Mouse (Mus musculus) midbrain, embryonic 11.5 days (tissue): ENCODE measurements at regions not wholly inside any gene's neighbourhood (a gene's known extent, or its start where the extent isn't known, plus 50 kb on each side); places are given as distances from the start of the nearest gene placed in this dataset.
A peak's percentile ranks its signal among the peaks of the same experiment; 100 is the strongest.

Experiments
- ATAC-seq: fragments of 200-750 bp; cut with Nextera tagmentation; 2 replicates; pipeline ENCODE4 v1.8.0; 2017; ENCODE audit warnings: moderate TSS enrichment, moderate library complexity; ENCODE audit not compliant: low FRiP score
- DNase-seq: peaks from one replicate; pipeline ENCODE4 v3.0.0; 2015; ENCODE audit warnings: low spot score; ENCODE audit errors: missing footprints
- H3K27ac ChIP-seq: fragments of 300-500 bp; sonication (generic); 2 replicates; pipeline ENCODE4 v1.5.1; 2014; ENCODE audit warnings: low read depth, low read length
- H3K27me3 ChIP-seq: fragments of 300-500 bp; sonication (generic); 2 replicates; pipeline ENCODE4 v1.6.1; 2014; ENCODE audit warnings: mild to moderate bottlenecking, low read length, moderate library complexity, mixed read lengths; ENCODE audit not compliant: control insufficient read depth, insufficient read depth
- H3K36me3 ChIP-seq: fragments of 300-500 bp; sonication (generic); 2 replicates; pipeline ENCODE4 v1.6.1; 2014; ENCODE audit warnings: mild to moderate bottlenecking, low read length, moderate library complexity, mixed read lengths; ENCODE audit not compliant: control insufficient read depth, insufficient read depth
- H3K4me1 ChIP-seq: fragments of 300-500 bp; sonication (generic); 2 replicates; pipeline ENCODE4 v1.6.1; 2014; ENCODE audit warnings: low read length; ENCODE audit not compliant: control insufficient read depth, insufficient read depth
- H3K4me2 ChIP-seq: fragments of 300-500 bp; sonication (generic); 2 replicates; pipeline ENCODE4 v1.6.1; 2014; ENCODE audit warnings: mild to moderate bottlenecking, moderate library complexity
- H3K4me3 ChIP-seq: fragments of 300-500 bp; sonication (generic); 2 replicates; pipeline ENCODE4 v1.5.1; 2014; ENCODE audit warnings: low read depth, low read length
- H3K9ac ChIP-seq: fragments of 300-500 bp; sonication (generic); 2 replicates; pipeline ENCODE4 v1.6.1; 2014; ENCODE audit warnings: low read length
- H3K9me3 ChIP-seq: fragments of 300-500 bp; sonication (generic); 2 replicates; pipeline ENCODE4 v1.6.1; 2016; ENCODE audit warnings: low read length; ENCODE audit not compliant: control insufficient read depth
- WGBS: fragments of 180-500 bp; shearing (Covaris S2); extraction: QIAGEN DNeasy Blood & Tissue Kit; methylation state at CpG from one replicate; pipeline ENCODE4 v1.1.7; 2014; 5-methylcytosine and 5-hydroxymethylcytosine counted together

GRCm38 (mm10) chr13:72978966-72979365 is 281.3 kb upstream of the Irx4 start:
- ATAC-seq (no peak), DNase-seq (no peak)
- Histone ChIP-seq H3K4me1 (no peaks in the 10 kb centered on the region), H3K36me3 (no peaks in the 10 kb centered on the region), H3K9ac (no peak overlapping the region), H3K4me3 (no peak overlapping the region), H3K27ac (no peak overlapping the region), H3K4me2 (no peak overlapping the region), H3K27me3 (no peaks in the 10 kb centered on the region), H3K9me3 (no peaks in the 10 kb centered on the region)

DNA sequence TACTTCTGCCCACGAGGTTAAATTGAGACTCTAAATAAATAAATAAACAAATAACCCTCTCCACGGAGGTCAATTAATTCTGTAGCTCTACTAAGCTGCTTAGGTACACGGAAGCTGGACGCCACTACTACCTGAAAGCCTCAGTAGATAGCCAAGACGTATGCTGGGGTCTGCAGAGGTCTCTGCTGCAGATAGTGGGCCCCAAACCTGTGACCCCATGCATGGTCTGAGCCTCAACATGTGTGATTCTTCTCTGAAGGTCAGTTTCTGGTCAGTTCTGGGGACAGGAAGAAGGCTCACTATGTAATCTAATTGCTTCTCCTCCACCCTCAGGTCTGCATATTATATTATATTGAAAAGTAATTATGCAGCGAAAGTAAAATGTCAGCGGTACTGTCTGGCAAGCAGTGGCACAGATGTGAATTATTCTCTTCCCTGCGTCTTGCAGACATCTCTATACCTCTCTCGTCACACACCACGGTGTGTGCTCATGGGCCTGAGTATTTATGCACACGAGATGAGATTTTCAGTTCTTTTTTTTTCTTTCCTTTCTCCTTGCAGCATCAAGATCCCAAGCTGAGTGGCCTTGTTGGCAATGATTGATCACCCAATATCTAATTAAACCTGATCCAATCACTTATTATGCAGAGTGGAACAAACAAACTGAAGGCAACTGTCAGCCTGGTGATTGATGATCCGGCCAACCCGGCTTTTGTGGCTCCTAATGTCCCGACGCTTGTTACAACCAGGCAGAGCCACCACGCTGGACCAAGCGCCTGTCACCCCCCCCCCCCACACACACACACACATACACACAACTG is 267.5 kb upstream of the Irx4 start:
- Histone ChIP-seq H3K4me2 (no peak overlapping the region), H3K9ac (no peak overlapping the region), H3K27me3 (no peaks in the 10 kb centered on the region), H3K36me3 (no peaks in the 10 kb centered on the region), H3K4me1 (no peaks in the 10 kb centered on the region), H3K9me3 (no peaks in the 10 kb centered on the region), H3K4me3 (no peak overlapping the region), H3K27ac (no peak overlapping the region)
- no peak for DNase-seq
- WGBS, result 84% methylated on average over 17 of the region's 17 CpGs
- ATAC-seq, result no peak

GRCm38 (mm10) chr13:72993410-72993858 is 266.8 kb upstream of the Irx4 start:
- ATAC-seq, result no peak
- WGBS, result 89% methylated on average over 3 of the region's 3 CpGs
- H3K4me2 ChIP-seq, result no peak overlapping the region
- no peak overlapping the region for H3K9ac ChIP-seq
- no peaks in the 10 kb centered on the region for H3K27me3 ChIP-seq
- no peak for DNase-seq
- H3K36me3 ChIP-seq, result no peaks in the 10 kb centered on the region
- H3K27ac ChIP-seq, result no peak overlapping the region
- no peak overlapping the region for H3K4me3 ChIP-seq
- no peaks in the 10 kb centered on the region for H3K9me3 ChIP-seq
- no peaks in the 10 kb centered on the region for H3K4me1 ChIP-seq

- ATAC-seq (no peak), DNase-seq (no peak)
- Histone ChIP-seq H3K4me1 (no peaks in the 10 kb centered on the region), H3K27me3 (no peaks in the 10 kb centered on the region), H3K27ac (no peak overlapping the region), H3K4me2 (no peak overlapping the region), H3K9ac (no peak overlapping the region), H3K4me3 (no peak overlapping the region), H3K36me3 (no peaks in the 10 kb centered on the region), H3K9me3 (no peaks in the 10 kb centered on the region)
Measured at GRCm38 (mm10) chr13:72994538-72994937, 265.7 kb upstream of the Irx4 start.

- WGBS, result 70% methylated on average over 22 of the region's 22 CpGs
- Histone ChIP-seq H3K4me3 (no peak overlapping the region), H3K4me2 (no peak overlapping the region), H3K4me1 (no peaks in the 10 kb centered on the region), H3K27ac (no peak overlapping the region), H3K9ac (no peak overlapping the region), H3K27me3 (no peaks in the 10 kb centered on the region), H3K9me3 (no peaks in the 10 kb centered on the region), H3K36me3 (no peaks in the 10 kb centered on the region)
- ATAC-seq, result peak; percentile 38
- peak; percentile 71 for DNase-seq
Measured at GRCm38 (mm10) chr13:73008856-73009546, 251.3 kb upstream of the Irx4 start.

DNA sequence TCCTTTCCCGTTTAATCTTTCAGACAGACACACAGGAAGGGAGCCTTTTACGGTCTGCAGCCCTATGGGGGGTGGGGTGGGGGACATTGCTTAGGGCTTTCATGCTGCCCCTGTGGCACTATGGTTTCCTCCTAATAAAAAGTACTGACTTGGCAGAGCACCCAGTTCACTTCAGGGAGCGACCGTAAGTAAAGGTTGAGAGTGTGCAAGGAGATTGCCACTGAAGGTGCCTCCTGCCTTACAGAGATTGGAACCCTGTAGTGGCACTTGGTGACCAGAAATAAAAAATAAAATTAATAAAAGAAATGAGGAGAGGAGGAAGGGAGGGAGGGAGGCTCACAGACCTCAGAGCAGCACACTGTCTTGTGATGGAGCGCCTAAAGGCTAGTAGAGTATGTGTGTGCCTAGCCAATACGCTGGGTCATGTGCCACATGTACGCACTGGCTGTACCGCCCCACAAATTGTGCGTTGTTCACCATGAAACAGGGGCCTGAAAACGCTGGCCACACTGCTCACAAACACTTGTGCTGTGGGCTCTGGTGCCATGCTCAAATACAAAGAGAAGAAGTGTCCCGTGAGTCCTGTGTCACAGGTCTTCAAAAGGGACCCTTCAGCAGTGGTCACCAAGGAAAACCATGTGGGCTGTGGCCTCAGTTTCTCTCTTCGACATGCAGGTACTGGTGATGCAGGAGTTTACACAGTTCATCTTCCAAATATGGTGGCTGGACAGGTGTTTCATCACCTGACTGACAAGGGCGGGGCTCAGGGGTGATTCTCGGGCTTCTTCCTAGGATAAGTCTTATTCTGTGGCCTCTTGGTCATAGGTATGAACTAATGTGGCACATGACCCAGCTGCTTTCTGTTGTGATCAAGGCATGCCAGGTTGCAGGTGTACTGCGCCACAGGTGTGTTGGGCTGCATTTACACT is 250.5 kb upstream of the Irx4 start:
- Histone ChIP-seq H3K9ac (no peak overlapping the region), H3K9me3 (no peaks in the 10 kb centered on the region), H3K27me3 (peaks cover 3% of the 10 kb centered on the region), H3K4me1 (no peaks in the 10 kb centered on the region), H3K4me3 (no peak overlapping the region), H3K27ac (no peak overlapping the region), H3K36me3 (no peaks in the 10 kb centered on the region), H3K4me2 (no peak overlapping the region)
- DNase-seq (peak; percentile 81), ATAC-seq (no peak; the same call in 1 of the 2 replicates)
- 84% methylated on average over 15 of the region's 15 CpGs for WGBS

GRCm38 (mm10) chr13:73019181-73019580 is 241.1 kb upstream of the Irx4 start:
- Histone ChIP-seq H3K4me2 (no peak overlapping the region), H3K27me3 (peaks cover 3% of the 10 kb centered on the region), H3K9ac (no peak overlapping the region), H3K27ac (no peak overlapping the region), H3K4me3 (no peak overlapping the region), H3K9me3 (no peaks in the 10 kb centered on the region), H3K4me1 (0 out of 2 replicates have a peak, but pooled peaks cover 3% of the 10 kb centered on the region), H3K36me3 (no peaks in the 10 kb centered on the region)
- ATAC-seq (0 out of 2 replicates have a peak, but pooled peaks have one; percentile 24), DNase-seq (no peak)
- 62% methylated on average over 10 of the region's 10 CpGs for WGBS

- H3K27ac ChIP-seq, result no peak overlapping the region
- H3K4me3 ChIP-seq, result no peak overlapping the region
Measured at GRCm38 (mm10) chr13:73031217-73031616, 229.1 kb upstream of the Irx4 start.

More at GRCm38 (mm10) chr13:73031217-73031616, 229.1 kb upstream of the Irx4 start:
- no peak for ATAC-seq
- 82% methylated on average over 3 of the region's 3 CpGs for WGBS
- Histone ChIP-seq H3K4me1 (peaks cover 27% of the 10 kb centered on the region), H3K36me3 (no peaks in the 10 kb centered on the region), H3K9me3 (no peaks in the 10 kb centered on the region), H3K9ac (no peak overlapping the region), H3K4me2 (no peak overlapping the region), H3K27me3 (peaks cover 17% of the 10 kb centered on the region)
- DNase-seq, result no peak
